Mouse (Mus musculus) CD4-positive helper T cell, adult 2 months (primary cell): ENCODE results near the gene St6galnac3.
A peak's percentile ranks its signal among the peaks of the same experiment; 100 is the strongest.

Experiments
- DNase-seq: peaks from one replicate; pipeline ENCODE4 v3.0.0-alpha.2; 2012; ENCODE audit warnings: low read depth, missing footprints, low spot score

Gene St6galnac3

DNA sequence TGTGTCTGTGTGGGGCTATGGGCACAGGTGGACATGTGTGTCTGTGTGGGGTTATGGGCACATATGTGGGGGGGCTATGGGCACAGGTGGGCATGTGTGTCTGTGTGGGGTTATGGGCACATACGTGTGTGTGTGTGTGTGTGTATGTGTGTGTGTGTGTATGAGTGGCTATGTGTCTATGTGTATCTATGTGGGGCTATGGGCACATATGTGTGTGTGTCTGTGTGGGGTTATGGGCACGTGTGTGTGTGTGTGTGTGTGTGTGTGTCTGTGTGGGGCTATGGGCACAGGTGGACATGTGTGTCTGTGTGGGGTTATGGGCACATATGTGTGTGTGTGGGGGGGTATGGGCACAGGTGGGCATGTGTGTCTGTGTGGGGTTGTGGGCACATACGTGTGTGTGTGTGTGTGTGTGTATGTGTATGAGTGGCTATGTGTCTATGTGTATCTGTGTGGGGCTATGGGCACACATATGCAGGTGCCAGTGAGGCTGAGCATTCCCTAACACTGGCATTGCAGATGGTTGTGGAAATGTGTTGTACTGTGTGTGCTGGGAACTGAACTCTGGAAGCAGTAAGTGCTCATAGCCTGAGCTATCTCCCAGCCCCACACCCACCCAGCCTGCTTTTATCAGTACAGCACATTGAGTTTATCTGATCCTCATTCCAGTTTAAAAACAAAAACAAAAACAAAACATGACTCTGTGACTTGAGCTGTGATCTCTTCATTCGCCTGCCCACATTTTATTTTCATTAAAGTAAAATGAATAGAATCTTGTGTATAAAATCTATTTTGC is 8.6 kb upstream of the St6galnac3 start:
- DNase-seq, result no peak

DNA sequence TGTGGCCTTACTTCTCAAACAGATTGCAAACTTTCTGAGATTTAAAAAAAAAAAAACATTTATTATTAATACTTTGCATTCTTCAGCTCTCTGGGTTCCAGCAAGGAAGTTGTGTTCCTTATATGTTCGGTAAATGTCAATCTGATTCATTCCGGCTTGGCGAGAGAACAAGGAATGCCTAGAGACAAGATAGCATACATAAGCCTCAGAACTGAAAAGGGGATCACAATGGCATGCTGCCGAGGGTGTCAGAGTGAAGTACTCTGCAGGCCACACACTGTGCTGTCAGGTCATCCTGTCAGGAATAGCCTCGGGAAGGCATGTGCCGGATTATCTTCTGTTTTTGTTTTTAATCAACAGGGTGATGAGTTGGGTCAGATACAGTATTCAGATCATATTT is 7.8 kb upstream of the St6galnac3 start:
- no peak for DNase-seq

DNA sequence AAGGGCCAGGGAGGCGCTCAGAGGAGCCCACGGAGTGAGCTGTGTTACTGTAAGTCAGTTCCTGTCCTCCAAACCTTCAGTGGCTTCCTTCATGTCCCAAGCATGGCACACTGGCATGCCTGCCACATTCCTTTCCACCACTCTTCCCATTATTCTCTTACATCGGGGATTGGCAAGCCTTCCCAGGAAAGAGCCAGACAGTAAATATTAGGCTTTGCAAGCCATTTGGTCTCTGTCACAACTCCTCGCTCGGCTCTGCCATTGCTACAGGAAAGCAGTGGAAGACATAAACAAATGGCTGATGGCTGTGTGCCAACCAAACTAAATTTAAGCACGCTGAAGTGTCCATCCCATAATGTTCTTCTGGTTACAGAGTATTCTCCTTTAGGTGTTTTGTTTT is 7.1 kb upstream of the St6galnac3 start:
- no peak for DNase-seq

DNA sequence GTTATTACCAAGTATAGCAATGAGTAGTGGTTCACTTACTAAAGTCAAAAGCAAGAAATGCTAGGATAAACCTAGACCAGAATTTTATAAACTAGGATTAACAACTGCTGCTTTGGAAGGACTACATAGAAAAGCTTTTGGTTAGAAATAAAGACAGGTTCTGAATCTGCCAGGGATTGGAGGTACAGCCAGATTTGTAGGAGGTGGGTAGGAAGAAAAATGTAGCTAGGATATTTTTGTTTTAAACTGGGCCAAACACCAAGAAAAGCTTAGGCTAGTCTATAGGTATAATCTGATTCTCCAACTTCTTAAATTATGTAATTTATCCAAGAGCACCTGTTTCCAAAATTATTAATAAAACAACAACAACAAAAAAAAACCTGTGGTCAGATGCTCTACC is 3.6 kb upstream of the St6galnac3 start:
- no peak for DNase-seq

DNA sequence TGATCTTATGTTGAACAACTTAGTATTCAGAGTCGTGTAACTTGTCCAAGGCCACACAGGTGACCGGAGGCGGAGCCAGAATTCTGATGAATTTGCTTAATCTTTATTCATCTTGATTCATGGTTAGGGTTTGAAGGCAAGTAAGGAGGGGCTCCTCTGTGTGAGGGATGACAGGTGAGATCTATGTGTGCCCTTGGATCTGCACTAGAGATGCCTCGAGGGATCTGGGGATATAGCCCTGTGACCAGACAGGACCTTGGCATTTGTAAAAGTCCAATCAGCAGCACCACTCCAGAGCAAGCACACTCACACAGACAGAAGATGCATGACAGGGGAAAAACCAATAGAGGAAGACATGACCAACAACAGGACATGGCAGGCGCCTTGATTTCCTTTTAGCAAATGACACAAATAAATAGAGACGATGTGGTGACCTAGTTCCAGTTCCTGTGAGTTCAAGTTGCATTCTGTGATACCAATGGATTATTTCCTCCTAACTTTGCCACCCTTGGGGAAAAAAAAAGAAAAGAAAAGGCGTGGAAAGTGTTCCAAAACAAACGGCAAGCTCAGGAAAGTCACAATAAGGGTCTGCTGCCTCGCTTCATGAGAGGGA is 1.4 kb downstream of the St6galnac3 start:
- peak; percentile 40 for DNase-seq

DNA sequence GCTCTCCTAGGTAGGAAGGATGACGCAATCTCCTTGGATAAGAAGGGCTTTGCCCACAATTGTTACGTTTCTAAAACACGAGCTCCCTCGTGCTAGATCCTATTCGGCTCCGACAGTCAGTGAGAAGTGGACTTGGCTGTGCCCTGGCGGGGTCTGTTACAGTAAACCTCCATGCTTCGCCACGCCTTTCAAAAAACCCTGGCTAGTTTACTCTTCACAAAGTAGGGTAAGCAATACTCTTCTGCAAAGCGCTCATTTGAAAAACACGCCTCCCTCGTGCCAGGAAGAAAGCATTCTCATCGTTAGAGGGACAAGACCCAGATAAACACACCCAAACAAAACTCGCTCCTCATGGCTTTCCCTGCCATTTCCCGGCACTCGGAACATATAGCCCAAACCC is 3.4 kb downstream of the St6galnac3 start:
- DNase-seq, result no peak

DNA sequence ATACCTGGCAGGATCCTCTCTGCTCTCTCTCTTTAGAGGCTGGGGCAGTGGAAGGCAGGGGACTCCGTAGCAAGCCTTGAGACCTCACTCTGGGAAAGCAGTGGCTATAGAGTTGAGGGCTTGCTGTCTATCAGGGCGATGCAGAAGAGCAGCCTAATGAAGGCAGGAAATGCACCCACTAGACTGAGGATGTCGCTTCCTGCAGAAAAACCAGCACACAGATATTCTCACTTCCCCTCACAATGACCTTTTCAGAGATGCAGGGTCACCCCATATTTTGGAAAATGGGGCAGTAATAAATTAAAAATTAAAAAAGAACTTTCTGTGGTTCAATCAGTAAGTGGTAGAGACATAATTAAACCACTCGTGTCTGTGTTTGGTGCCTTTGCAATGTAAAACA is 4.1 kb downstream of the St6galnac3 start:
- DNase-seq, result no peak

DNA sequence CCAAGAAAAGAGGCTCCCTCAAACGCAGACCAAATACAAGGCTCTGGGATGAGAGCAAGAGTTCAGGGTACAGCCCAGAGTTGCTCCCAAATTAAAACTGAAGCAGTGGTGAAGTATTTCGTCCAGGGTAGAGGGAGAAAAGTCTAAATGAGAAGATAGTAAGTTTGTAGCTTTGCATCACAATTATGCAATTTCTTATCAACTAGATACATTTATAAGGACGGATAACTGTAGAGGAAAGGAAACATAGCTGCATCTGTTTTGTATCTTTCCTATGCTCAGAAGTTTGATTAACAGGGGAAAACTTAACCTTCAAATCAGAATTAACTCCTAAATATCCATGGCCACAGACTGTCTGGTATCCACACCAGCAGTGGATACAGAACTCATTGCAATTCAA is 4.7 kb downstream of the St6galnac3 start:
- DNase-seq, result no peak

DNA sequence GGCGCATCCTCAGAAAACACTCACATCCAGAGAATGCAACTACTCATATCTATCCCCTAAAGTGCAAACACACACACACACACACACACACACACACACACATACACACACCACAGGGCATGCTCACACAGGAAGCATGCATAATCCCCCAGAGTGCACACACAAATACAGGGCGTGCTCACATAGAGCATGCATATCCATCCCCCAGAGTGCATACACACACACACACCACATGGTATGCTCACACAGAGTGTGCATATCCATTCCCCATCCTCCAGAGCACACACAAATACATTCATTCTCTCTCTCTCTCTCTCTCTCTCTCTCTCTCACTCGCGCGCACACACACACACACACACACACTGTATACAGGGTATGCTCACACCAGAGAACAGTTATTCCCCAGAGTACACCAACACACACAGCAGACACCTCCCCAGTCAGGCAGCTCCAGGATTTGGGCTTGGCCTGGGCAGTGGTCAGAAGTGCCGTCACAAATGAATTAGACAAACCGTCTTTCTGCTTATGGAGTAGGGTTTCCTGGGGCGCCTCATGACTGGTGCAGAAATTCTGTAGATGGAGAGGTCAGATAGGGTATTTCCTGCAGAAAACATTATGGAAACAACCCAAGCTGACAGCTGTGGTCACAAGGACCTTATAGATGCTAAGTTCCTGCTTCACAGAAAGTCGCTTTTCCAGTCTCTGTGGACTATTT is 5.6 kb downstream of the St6galnac3 start:
- peak; percentile 20 for DNase-seq

DNA sequence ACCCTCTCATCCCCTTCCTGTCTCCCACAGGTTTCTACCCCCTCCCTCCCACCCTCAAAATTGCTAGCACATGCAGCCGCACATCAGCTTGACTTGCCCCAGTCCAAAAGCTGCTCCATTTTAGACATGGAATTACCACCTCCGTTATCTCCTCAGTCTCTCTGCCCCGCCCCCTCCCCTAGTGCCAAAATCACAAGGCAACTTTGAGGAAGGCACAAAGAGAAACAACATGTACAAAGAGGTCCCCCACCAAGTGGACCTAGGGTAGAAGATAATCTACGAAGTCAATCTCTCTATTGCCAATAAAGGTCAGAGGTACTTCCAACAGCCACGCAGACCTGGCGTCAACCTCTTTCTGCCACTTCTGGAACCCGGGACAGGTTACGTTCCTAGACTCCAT is 6.2 kb downstream of the St6galnac3 start:
- DNase-seq, result no peak

DNA sequence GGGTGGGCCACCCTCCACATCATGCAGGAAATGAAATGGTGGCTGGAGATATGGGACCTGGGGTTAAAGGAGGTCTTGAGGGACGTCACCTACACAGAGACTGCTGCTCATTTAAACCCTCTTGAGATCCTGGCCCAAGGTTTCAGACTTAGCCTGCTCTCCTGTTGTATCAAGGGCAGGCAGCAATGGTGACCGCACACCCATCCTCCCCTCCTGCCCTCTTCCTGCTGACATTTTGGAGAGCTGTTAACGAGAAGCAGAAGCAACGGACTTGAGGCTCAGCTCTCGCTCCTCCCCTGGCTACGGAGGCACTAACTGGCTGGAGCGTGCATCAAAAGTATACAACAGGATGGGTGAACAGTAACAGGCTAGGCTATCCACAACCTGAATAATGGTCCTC is 7.2 kb downstream of the St6galnac3 start:
- DNase-seq, result no peak

DNA sequence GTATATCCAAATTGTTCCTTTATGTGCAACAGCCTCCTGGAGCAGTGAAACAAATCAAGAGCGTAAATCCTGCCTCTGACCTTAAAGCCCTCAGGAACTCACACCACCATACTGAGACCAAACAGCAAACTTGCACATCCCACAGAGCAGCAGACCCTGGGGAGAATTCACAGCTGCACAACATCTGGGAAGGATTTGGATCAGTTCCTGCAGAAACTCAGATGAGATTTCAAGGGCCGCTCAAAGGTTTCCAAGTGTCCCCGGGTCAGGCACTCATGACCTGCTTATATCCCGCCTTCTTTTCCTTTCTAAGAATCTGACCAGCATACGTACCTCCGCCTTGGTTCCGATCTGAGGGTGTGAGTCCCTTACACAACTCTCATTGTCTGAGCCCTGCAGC is 9.3 kb downstream of the St6galnac3 start:
- DNase-seq, result no peak

DNA sequence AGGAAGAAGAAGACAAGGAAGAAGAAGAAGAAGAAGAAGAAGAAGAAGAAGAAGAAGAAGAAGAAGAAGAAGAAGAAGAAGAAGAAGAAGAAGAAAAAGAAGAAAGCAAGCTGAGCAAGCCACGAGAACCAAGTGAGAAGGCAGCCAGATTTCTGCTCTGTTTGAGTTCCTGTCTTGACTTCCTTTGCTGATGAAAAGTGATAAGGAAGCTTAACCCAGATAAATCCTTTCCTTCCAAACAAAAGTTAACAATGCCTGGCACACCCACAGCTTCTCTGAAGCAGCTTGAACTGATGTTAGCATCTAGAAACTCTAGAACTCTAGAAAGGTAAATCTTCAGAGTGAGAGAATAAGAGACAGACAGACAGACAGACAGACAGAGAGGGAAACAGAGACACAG is 14.4 kb downstream of the St6galnac3 start:
- no peak for DNase-seq

DNA sequence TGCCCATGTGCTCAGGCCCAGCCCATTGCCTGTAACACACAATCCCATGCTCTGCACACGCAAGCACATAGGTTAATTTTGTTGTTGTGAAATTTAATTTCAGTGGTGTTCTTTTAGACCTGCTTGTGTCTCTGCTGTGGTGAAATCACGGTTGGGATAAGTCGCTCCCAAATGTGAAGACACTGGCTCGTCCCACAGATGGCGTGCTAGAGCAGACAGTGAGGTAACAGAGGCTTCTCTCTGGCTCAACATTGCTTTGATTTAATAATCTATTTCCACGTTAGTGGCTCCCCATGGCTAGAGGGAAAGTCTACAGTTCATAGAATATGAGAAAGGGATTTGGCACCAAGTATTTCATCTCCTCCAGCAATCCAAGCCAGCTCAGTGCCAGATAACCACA is 17.3 kb downstream of the St6galnac3 start:
- no peak for DNase-seq

DNA sequence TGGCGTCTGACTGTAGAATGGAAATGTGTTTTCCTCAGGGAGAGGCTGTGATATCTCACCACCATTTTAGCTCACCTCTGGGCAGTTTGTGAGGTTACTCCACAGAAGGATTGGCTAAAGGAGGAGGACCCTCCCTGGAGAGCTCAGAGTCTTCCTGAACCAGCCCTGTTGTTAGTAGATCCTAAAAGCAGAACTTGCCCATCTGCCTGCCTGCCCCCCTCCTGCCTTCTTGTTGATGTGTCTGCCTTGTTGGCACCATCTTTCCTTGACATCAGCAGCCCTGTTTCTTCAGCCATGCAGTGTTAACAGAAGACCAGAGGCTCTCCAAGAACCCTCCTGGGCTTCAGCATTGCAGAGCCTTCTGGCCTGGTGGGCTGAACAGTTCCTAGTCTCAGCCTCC is 18.1 kb downstream of the St6galnac3 start:
- no peak for DNase-seq

DNA sequence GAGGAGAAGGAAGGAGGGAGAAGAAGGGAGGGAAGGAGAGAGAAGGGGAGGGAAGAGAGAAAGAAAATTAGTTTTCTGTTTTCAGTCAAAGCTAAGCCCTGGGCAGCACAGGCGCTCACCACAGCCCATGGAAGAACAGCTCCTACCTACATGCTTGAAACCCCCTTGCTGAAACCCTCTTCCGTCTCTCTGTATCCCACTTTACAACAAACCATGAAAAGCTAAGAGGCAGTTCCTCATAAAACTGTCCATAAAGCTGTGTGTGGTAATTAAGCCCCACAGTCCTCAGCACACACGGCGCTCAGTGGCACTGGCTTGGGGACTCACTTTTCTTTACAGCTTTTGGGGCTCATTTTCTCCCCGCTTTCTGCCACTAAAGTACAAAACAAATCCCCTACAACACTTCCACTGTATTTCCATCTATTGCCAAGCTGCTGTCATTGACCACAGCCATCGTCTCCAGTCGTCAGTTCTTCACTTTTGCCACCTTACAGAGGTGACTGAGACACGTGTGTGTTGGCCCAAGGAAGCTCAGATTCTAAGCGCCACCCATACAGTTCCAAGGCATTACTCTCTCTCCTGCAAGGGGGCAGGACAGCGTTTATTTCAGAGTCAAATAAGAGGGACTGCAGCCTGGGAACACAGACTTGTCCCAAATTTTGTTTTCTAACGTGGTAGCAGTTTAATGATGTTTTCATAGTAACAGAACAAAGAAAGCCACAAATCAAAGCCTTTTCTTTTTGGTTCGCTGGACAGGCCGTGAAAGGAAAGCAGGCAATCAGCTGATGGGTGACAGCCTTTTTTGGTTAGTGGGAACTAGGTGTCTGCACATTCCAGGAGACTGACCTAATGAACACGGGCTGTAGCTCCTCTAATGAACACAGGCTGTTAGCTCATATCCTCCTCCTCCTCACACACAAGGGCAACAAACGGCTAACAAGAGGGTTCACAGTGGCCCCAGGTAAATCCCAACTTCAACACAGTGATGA is 22.9 kb downstream of the St6galnac3 start:
- DNase-seq, result no peak

DNA sequence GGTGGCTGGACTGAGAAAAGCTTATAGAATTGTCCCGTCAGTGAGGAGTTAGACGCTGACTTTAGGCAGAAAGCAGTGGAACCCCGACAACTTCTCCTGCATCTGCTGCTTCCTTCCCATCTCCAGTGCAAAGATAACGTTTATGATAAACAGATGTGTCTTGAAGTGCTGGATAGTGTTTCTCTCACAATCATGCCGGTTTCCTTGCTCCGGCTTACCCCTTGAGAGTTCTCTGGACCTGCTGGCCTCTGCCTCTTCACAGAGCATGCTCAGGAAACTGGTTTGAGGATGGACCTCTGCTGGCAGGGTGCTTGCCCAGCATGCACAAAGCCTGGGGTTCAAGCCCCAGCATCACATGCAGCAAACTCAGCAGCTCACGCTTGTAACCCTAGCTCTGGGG is 23.8 kb downstream of the St6galnac3 start:
- DNase-seq, result no peak

DNA sequence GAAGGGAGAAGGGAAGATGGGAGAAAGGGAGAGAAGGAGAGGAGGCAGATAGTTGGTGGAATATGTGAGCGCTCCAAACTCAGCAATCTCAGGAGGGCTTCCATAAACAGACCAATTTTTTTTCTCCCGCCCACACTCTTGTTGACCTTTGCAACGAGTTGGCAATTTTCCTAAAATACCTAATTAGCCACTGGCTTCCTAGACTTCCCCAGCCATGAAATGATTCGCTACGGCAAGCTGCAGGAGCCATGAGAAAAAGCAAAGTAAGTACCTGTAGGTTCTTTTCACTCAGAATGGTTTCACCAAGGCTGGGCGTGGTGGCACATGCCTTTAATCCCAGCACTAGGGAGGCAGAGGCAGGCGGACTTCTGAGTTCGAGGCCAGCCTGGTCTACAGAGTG is 25.9 kb downstream of the St6galnac3 start:
- no peak for DNase-seq

DNA sequence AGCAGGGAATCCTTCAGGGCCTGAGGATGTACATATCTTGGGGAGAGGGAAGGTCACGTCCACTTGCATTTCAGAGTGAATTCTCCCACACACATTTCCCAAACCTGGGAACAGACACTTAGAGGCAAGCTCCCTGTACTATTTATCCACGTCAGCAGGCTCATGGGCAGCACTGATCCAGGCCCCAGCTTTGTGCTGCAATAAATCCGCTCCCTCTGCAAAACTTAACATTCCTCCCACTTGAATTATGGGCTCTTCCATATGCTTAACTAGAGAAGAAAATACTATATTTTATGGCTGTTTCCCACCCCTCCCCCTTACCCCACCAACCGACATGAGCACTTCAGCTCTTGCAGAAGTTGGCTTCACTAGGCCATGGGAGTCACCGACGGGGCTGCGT is 32.0 kb downstream of the St6galnac3 start:
- DNase-seq, result no peak

DNA sequence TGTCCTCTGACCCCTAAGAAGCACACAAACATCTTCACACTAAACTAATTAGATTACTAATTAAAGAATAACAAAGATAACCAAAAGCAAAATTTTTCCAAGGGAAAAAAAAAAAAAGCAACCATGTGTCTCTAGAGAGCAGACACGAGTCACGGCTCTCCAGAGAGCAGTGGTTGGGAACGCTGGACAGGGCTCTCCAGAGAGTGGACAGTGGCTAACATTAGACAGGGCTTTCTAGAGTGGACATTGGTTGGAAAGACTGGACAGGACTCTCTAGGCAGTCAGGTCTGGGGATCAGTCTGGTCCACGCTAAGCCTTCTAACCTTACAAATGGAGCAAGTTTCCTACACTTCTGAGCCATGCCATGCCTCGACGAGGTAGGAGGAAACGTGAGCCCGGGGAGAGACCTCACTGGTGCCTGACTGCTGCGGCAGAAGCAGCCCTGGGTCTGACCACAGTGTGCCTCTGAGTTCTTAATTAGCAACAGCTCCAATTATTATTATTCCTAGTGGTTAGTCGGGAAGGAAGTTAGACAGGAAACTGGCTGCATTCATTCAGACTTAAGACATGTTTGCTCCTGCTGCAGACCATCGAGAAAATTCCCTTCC is 32.7 kb downstream of the St6galnac3 start:
- no peak for DNase-seq

DNA sequence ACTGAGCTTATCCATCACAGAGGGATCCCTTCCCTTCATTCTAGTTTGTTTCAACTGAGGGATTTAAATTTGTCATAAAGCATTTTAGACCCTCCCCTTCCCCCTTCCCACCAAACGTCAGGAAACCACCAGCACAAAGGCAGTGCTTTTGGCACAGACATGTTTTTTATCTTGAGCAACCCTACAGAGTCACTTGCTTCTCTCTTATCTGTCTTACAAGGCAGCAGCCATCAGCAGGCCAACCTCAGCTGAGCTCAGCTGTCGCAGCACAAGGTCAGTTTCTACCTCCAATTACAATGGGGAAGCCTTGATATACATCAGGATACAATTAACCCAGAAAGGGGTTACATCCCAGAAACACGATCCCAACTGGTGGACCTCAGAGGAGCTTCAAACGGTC is 33.4 kb downstream of the St6galnac3 start:
- no peak for DNase-seq
